Mouse (Mus musculus) MEL (cell line): ENCODE data around the gene Ppp1r14c.

Source experiments
- BHLHE40 ChIP-seq: IDR thresholded peaks from 2 replicates; pipeline ENCODE4 v1.6.1; 2012; ENCODE audit warnings: low read depth, mild to moderate bottlenecking, inconsistent platforms, low read length, improper control_type of control experiment, borderline replicate concordance
- CTCF ChIP-seq, 3 experiments: IDR thresholded peaks in 2 of 3; conservative IDR thresholded peaks in 1 of 3; 2 replicates each; pipeline ENCODE4 v1.5.1; 2011 to 2012; ENCODE audit warnings: low read length in 3 of 3, low read depth in 2 of 3, mild to moderate bottlenecking in 2 of 3, improper control_type of control experiment in 1 of 3, inconsistent platforms in 1 of 3, mixed read lengths in 1 of 3, moderate library complexity in 1 of 3; ENCODE audit not compliant: control insufficient read depth in 1 of 3, insufficient read depth in 1 of 3, poor library complexity in 1 of 3, severe bottlenecking in 1 of 3
- ELF1 ChIP-seq: IDR thresholded peaks from 2 replicates; pipeline ENCODE4 v1.6.1; 2014; ENCODE audit warnings: low read depth, mild to moderate bottlenecking, inconsistent platforms, low read length, improper control_type of control experiment, moderate library complexity
- JUND ChIP-seq: IDR thresholded peaks from 2 replicates; pipeline ENCODE4 v1.6.1; 2011; ENCODE audit warnings: low read depth, mild to moderate bottlenecking, improper control_type of control experiment, low read length
- USF2 ChIP-seq, 2 experiments: IDR thresholded peaks; 2 replicates each; pipeline ENCODE4 v1.6.1; 2011 to 2012; ENCODE audit warnings: improper control_type of control experiment in 2 of 2, low read length in 2 of 2, borderline replicate concordance in 1 of 2, inconsistent platforms in 1 of 2, low read depth in 1 of 2, mild to moderate bottlenecking in 1 of 2; ENCODE audit not compliant: insufficient read depth in 1 of 2

DNA sequence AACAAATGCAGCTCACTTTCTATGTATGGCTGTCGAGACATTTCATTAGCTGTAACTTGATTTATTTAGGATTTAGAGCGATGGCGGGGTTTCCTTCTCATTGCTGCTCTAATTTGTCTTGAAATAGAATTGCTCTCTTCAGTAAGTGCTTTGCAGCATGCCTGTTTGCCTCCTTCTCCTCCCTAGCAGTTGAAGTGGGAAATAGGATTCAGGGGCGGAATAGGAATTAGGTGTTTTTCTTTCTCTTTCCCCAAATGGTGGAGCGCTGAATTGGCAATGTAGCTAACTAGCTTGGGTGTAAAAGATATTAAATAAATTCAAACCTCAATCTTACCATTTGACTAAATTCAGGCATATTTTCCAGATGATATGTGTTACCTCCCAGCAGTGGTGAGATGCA, 32.2 kb downstream of the Ppp1r14c start:
- no peak for TF ChIP-seq USF2 (IDR thresholded peaks at IDR 0.05; ENCODE audit: borderline replicate concordance in 1 of 2, insufficient read depth in 1 of 2, low read depth in 1 of 2, low read length in 2 of 2)
- no peak for TF ChIP-seq CTCF (IDR thresholded peaks at IDR 0.05 in 2 of 3, conservative IDR thresholded peaks at IDR 0.05 in 1 of 3; ENCODE audit: control insufficient read depth in 1 of 3, insufficient read depth in 1 of 3, low read depth in 2 of 3, low read length in 3 of 3, poor library complexity in 1 of 3, severe bottlenecking in 1 of 3)
- no peak for TF ChIP-seq JUND
- TF ChIP-seq BHLHE40 = no peak
- no peak for TF ChIP-seq ELF1
